Mouse (Mus musculus) cerebellum, adult 2 months (tissue): ENCODE measurements around the gene Dpy19l1. TPM values are rescaled to one million over a fixed set of nuclear protein-coding genes. Genes with fewer than 3 reads are reported as not detected.

Experiments
- DNase-seq, 2 experiments: peaks; one replicate each; pipeline ENCODE4 v3.0.0; 2021
- H3K27ac ChIP-seq: fragments of 200-500 bp; 2 replicates; pipeline ENCODE4 v1.5.1; 2012; ENCODE audit warnings: low read length, control low read depth, inconsistent platforms; ENCODE audit not compliant: insufficient read depth
- H3K27me3 ChIP-seq: fragments of 200-500 bp; 2 replicates; pipeline ENCODE4 v1.6.1; 2012; ENCODE audit warnings: inconsistent platforms, mild to moderate bottlenecking, low read length, moderate library complexity; ENCODE audit not compliant: control insufficient read depth, insufficient read depth
- H3K4me1 ChIP-seq: fragments of 200-500 bp; 2 replicates; pipeline ENCODE4 v1.6.1; 2011; ENCODE audit warnings: low read length; ENCODE audit not compliant: control insufficient read depth, insufficient read depth
- H3K4me3 ChIP-seq: fragments of 200-500 bp; replicated peaks from 2 replicates; pipeline ENCODE3; 2011; ENCODE audit warnings: mild to moderate bottlenecking, low read depth, low read length, control low read depth; ENCODE audit not compliant: insufficient read depth
- CTCF ChIP-seq: fragments of 200-500 bp; IDR thresholded peaks from 2 replicates; pipeline ENCODE4 v1.5.1; 2011; ENCODE audit warnings: low read depth, mild to moderate bottlenecking, control low read depth, low read length, moderate library complexity, borderline replicate concordance; ENCODE audit not compliant: insufficient read depth
- POLR2A ChIP-seq: fragments of 200-500 bp; IDR thresholded peaks from 2 replicates; pipeline ENCODE4 v1.6.1; 2011; ENCODE audit warnings: low read length, control low read depth, borderline replicate concordance; ENCODE audit not compliant: insufficient read depth
- WGBS: fragments of 180-500 bp; shearing (Covaris S2); methylation state at CpG from one replicate; pipeline ENCODE4 v1.1.7; 2018; 5-methylcytosine and 5-hydroxymethylcytosine counted together
- polyA plus RNA-seq: library from polyadenylated mRNA; depleted of rRNA; stranded (reverse); fragments of >200 nt; gene quantifications from 2 replicates; pipeline ENCODE4 v1.2.3, GENCODE M21; 2012

The Dpy19l1 gene
- polyA plus RNA-seq, 1 experiment: 57.3 TPM

DNA sequence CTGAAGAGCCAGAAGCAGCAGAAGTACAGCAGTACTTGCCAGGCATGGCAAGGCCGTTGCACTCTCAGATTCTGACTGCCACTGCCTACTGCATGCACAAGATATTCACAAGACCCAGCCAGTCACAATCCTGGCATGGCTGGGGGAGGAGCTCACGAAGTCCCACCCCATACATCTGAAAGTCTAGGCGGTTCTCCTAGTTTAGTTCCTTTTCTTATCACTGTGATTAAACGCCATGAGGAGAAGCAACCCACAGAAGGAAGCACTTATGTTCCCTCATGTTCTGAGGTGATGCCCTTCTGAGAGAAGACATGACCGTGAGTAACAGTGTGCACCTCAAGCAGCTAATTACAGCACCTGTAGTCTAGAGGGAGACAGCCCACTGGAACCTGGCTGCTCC, 12.4 kb downstream of the Dpy19l1 start:
- Histone ChIP-seq H3K27ac (no peak overlapping the region), H3K4me1 (0 out of 2 replicates have a peak, but pooled peaks cover 2% of the 10 kb centered on the region), H3K4me3 (no peak overlapping the region), H3K27me3 (no peaks in the 10 kb centered on the region)
- WGBS: 91% methylated on average over 5 of the region's 5 CpGs
- no peak for DNase-seq
- TF ChIP-seq CTCF: no peak
- TF ChIP-seq POLR2A: no peak

DNA sequence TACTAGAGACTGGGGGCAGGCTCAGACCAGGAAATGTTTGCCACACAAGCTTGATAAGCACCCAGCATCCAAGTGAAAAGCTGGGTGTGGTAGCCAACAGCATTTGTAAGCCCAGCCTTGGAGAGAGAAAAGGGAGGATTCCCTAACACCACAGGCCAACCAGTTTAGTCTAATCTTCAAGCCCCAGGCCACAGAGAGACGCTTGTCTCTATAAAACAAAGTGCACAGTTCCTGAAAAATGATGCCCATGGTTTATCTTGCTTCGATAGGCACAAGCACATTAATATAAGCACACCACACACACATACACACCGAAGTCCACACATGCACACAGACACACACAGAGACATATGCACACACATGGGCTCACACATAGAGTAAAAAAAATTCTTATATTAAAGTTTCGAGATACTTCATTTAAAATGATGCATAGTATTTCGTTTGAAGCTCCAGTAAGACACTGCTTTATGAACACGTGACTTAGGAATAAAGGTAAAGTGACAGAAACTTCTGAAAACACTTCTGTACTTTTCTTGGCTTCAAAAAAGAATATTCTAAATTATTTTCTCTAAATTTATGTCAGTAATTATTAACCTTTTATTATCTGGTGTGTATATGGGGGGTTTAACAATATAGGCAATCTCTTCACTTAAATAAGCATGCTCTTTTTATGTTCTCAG, 14.4 kb downstream of the Dpy19l1 start:
- WGBS: 93% methylated on average over 6 of the region's 6 CpGs
- TF ChIP-seq POLR2A (no peak), CTCF (no peak)

DNA sequence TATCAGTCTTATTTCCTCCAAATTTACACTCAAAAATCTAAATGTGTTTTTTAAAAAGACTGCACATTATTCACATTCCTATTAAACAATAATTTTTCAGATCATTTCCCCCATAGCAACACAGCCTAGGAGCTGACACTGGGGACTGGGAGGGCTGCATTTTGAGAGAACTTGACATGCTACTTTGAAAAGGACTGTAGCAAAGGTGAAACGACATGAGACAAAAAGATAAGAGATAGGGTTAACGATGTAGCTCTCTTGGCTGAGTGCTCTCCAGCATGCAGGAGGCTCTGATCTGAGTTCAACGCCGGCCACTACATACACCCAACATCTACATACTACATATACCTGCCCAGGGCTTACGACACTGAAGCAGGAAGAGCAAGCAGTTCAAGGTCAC, 20.6 kb downstream of the Dpy19l1 start:
- no peak overlapping the region for H3K4me3 ChIP-seq
- TF ChIP-seq CTCF (no peak), POLR2A (no peak)
- WGBS: 85% methylated on average over 5 of the region's 5 CpGs
- no peaks in the 10 kb centered on the region for H3K27me3 ChIP-seq
- DNase-seq: no peak
- no peak overlapping the region for H3K27ac ChIP-seq
- no peaks in the 10 kb centered on the region for H3K4me1 ChIP-seq

More for the DNA sequence above, 14.4 kb downstream of the Dpy19l1 start:
- Histone ChIP-seq H3K27me3 (no peaks in the 10 kb centered on the region), H3K4me3 (no peak overlapping the region), H3K4me1 (0 out of 2 replicates have a peak, but pooled peaks cover 2% of the 10 kb centered on the region), H3K27ac (no peak overlapping the region)
- no peak for DNase-seq

DNA sequence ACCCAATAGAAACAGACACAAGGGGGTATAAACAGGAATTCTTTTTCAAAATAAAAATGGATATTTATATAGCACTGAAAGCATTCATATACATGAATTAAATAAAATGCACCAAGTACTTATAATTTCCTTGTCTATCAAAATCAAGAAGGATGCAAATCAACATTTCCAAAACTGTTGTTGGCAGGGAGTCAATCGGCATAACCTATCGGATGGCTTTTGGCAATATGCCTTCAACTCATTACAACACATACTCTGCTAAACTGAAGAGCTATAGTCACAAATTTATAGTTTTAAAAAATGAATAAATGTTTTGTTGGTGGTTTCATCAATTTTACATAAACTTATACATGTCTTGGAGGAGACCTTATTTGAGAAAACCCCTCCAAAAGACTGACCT, 25.7 kb downstream of the Dpy19l1 start:
- Histone ChIP-seq H3K4me1 (no peaks in the 10 kb centered on the region), H3K4me3 (no peak overlapping the region), H3K27me3 (no peaks in the 10 kb centered on the region), H3K27ac (no peak overlapping the region)
- 43% methylated on average over 2 of the region's 2 CpGs for WGBS
- TF ChIP-seq CTCF (no peak), POLR2A (no peak)
- no peak for DNase-seq

DNA sequence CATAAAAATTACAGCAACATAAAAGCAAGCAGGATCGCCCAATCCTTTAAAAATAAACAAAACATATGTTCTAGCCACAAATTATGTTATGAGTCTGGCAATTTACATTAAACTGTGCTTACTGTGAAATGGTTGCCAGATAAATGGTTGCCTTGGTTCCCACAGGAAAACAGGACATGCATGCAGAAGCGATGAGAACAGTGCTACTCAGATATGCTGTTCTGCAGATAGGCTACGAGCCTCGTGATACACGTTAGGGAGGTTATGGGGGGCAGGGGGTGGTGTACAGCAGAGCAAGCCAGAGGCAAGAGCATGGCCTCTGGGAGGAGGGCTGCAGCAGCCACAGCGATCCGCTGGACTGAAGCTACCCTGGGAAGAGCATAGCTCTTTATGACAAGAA, 29.1 kb downstream of the Dpy19l1 start:
- H3K4me1 ChIP-seq: no peaks in the 10 kb centered on the region
- DNase-seq: no peak
- H3K4me3 ChIP-seq: no peak overlapping the region
- no peak for TF ChIP-seq POLR2A
- TF ChIP-seq CTCF: no peak
- no peak overlapping the region for H3K27ac ChIP-seq
- 91% methylated on average over 7 of the region's 7 CpGs for WGBS
- no peaks in the 10 kb centered on the region for H3K27me3 ChIP-seq

DNA sequence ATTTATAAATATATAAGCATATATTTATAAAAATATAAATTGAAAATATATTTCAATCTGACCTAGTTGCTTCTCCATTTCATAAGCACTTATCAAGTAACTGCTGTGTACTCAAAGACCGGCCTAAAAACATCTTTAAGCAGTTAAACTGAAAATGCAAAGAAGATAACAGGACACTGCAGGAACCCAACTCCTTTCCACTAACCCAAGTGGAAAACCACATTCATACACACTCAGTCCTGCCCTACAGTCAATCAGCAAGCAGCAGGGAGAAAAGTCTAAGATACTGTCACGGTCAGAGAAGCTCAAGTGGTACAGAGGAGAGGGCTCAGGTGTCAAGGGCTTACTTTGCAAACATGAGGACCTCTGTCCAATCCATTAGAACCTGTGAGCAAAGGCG, 30.4 kb downstream of the Dpy19l1 start:
- no peaks in the 10 kb centered on the region for H3K4me1 ChIP-seq
- DNase-seq: no peak
- TF ChIP-seq POLR2A: no peak
- no peak for TF ChIP-seq CTCF
- H3K4me3 ChIP-seq: no peak overlapping the region
- no peak overlapping the region for H3K27ac ChIP-seq
- WGBS: 94% methylated on average over 3 of the region's 3 CpGs
- H3K27me3 ChIP-seq: no peaks in the 10 kb centered on the region

DNA sequence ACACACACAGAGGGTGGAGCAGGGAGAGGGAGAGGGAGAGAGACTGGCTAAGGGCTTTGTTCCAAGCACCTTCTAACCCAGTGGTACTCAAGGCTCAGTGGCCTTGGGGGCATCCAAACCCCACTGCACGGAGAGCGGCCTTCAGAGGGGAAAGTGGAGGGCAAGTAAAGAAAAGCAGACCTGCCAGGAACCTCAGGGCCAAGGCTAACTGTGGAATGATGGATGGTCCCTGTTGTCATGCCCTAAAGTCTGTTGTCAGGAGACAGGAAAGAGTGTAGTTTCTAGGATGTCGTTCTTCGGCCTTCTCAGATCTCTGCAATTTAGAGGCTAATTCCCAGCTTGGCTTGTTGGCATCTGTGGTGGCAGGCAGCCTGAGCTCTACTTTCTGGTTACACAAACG, 32.8 kb downstream of the Dpy19l1 start:
- Histone ChIP-seq H3K27me3 (no peaks in the 10 kb centered on the region), H3K4me1 (no peaks in the 10 kb centered on the region), H3K27ac (no peak overlapping the region), H3K4me3 (no peak overlapping the region)
- 69% methylated on average over 5 of the region's 5 CpGs for WGBS
- no peak for DNase-seq
- no peak for TF ChIP-seq CTCF
- no peak for TF ChIP-seq POLR2A

DNA sequence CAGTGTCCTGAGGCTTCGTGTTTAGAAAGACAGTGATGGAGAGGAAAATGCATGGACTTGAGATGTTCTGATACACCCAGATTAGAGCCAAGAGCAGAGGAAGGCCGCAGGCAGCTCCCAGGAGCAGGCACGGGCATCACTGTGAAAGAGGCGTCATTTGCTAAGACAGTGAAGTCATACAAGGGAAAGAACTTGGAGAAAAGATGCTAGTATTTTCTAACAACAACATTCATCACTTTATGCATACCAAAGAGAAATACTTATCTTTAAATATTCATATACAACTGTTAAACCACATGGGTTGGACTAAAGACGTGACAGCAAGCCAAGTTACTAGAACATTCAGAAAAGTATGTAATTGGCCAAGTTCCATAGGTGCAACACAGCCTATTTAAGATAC, 35.8 kb downstream of the Dpy19l1 start:
- Histone ChIP-seq H3K27me3 (no peaks in the 10 kb centered on the region), H3K27ac (no peak overlapping the region), H3K4me3 (no peak overlapping the region), H3K4me1 (no peaks in the 10 kb centered on the region)
- WGBS: 91% methylated on average over 5 of the region's 5 CpGs
- no peak for TF ChIP-seq POLR2A
- no peak for TF ChIP-seq CTCF
- DNase-seq: no peak
